Mouse (Mus musculus) testis, adult 2 months (tissue): ENCODE data around the gene Fam13c.
"Not testable (repeated sequence)": the region's sequence is repeated elsewhere in the genome, so short reads cannot be mapped to it uniquely, and the experiment has no call there.

Experiments
- CTCF ChIP-seq: fragments of 200-500 bp; IDR thresholded peaks from 2 replicates; pipeline ENCODE4 v1.5.1; 2012; ENCODE audit warnings: low read depth, mild to moderate bottlenecking, inconsistent platforms, low read length, moderate library complexity; ENCODE audit not compliant: control insufficient read depth, insufficient read depth, insufficient replicate concordance
- POLR2A ChIP-seq: fragments of 200-500 bp; IDR thresholded peaks from 2 replicates; pipeline ENCODE4 v1.6.1; 2012; ENCODE audit warnings: low read depth, mild to moderate bottlenecking, inconsistent platforms, low read length, moderate library complexity; ENCODE audit not compliant: control insufficient read depth

GRCm38 (mm10) chr10:70433736-70434135 lies 6.5 kb upstream of the Fam13c start:
- not testable (repeated sequence) for TF ChIP-seq CTCF, POLR2A
